Mouse (Mus musculus) erythroblast, embryonic 14.5 days (primary cell): Measurements from ENCODE around the gene Gltpd2. TPM values are rescaled to one million over a fixed set of nuclear protein-coding genes. Genes with fewer than 3 reads are reported as not detected.

ENCODE experiments used
- H3K27me3 ChIP-seq: 2 replicates; pipeline ENCODE4 v1.6.1; 2012; ENCODE audit warnings: inconsistent platforms; ENCODE audit not compliant: control insufficient read depth
- H3K36me3 ChIP-seq: 2 replicates; pipeline ENCODE4 v1.6.1; 2012; ENCODE audit warnings: mild to moderate bottlenecking, inconsistent platforms; ENCODE audit not compliant: control insufficient read depth
- H3K4me1 ChIP-seq: 2 replicates; pipeline ENCODE4 v1.6.1; 2012; ENCODE audit warnings: inconsistent platforms; ENCODE audit not compliant: control insufficient read depth
- H3K4me3 ChIP-seq: replicated peaks from 2 replicates; pipeline ENCODE3; 2012; ENCODE audit warnings: moderate library complexity, mild to moderate bottlenecking, inconsistent platforms
- H3K9me3 ChIP-seq: 2 replicates; pipeline ENCODE4 v1.6.1; 2012; ENCODE audit warnings: low read length, inconsistent platforms, mixed read lengths; ENCODE audit not compliant: control insufficient read depth
- GATA1 ChIP-seq: IDR thresholded peaks from 2 replicates; pipeline ENCODE4 v1.6.1; 2012; ENCODE audit warnings: low read length, inconsistent platforms, mixed read lengths
- TAL1 ChIP-seq: IDR thresholded peaks from 3 replicates; pipeline ENCODE4 v1.6.1; 2012; ENCODE audit warnings: low read length, inconsistent platforms, mixed read lengths
- polyA plus RNA-seq: library from polyadenylated mRNA; stranded (reverse); fragments of >175 nt; gene quantifications from 2 replicates; pipeline ENCODE4 v1.2.3, GENCODE M21; 2012

The Gltpd2 gene
- polyA plus RNA-seq, 1 experiment, result not detected

GRCm38 (mm10) chr11:70544496-70544895 lies 25.5 kb downstream of the Gltpd2 start:
- TF ChIP-seq GATA1, result no peak
- no peak for TF ChIP-seq TAL1
- H3K4me1 ChIP-seq, result peaks cover 12% of the 10 kb centered on the region
- H3K4me3 ChIP-seq, result no peak overlapping the region
- no peaks in the 10 kb centered on the region for H3K36me3 ChIP-seq
- H3K9me3 ChIP-seq, result no peaks in the 10 kb centered on the region
- peaks cover 39% of the 10 kb centered on the region for H3K27me3 ChIP-seq

- Histone ChIP-seq H3K36me3 (no peaks in the 10 kb centered on the region; the same call in 1 of the 2 replicates), H3K27me3 (peaks cover 12% of the 10 kb centered on the region), H3K9me3 (no peaks in the 10 kb centered on the region), H3K4me1 (no peaks in the 10 kb centered on the region), H3K4me3 (no peak overlapping the region)
- TF ChIP-seq TAL1, result no peak
- no peak for TF ChIP-seq GATA1
These were observed 32.5 kb downstream of the Gltpd2 start for GRCm38 (mm10) chr11:70551526-70551925.

GRCm38 (mm10) chr11:70553940-70554339 lies 34.9 kb downstream of the Gltpd2 start:
- Histone ChIP-seq H3K4me1 (no peaks in the 10 kb centered on the region), H3K9me3 (no peaks in the 10 kb centered on the region), H3K36me3 (no peaks in the 10 kb centered on the region; the same call in 1 of the 2 replicates), H3K27me3 (peaks cover 12% of the 10 kb centered on the region), H3K4me3 (no peak overlapping the region)
- TF ChIP-seq TAL1, result no peak
- no peak for TF ChIP-seq GATA1

- TF ChIP-seq TAL1, result no peak
- TF ChIP-seq GATA1, result no peak
- Histone ChIP-seq H3K4me3 (no peak overlapping the region), H3K4me1 (peaks cover 8% of the 10 kb centered on the region), H3K36me3 (no peaks in the 10 kb centered on the region; the same call in 1 of the 2 replicates), H3K9me3 (no peaks in the 10 kb centered on the region), H3K27me3 (peaks cover 12% of the 10 kb centered on the region)
These were observed 38.5 kb downstream of the Gltpd2 start for GRCm38 (mm10) chr11:70557545-70557944.

- H3K27me3 ChIP-seq, result no peaks in the 10 kb centered on the region
- peak overlapping the region; percentile 85 for H3K4me3 ChIP-seq
- no peaks in the 10 kb centered on the region for H3K9me3 ChIP-seq
- H3K4me1 ChIP-seq, result peaks cover 40% of the 10 kb centered on the region
- TF ChIP-seq GATA1, result no peak
- H3K36me3 ChIP-seq, result peaks cover under 1% of the 10 kb centered on the region
These were observed 42.9 kb downstream of the Gltpd2 start for GRCm38 (mm10) chr11:70561937-70562286.

- peaks cover 42% of the 10 kb centered on the region for H3K4me1 ChIP-seq
- no peaks in the 10 kb centered on the region for H3K27me3 ChIP-seq
- no peak for TF ChIP-seq TAL1
- peaks cover 5% of the 10 kb centered on the region for H3K36me3 ChIP-seq
- peak within 1 kb of the TSS; percentile 85 for H3K4me3 ChIP-seq
- no peaks in the 10 kb centered on the region for H3K9me3 ChIP-seq
These were observed 43.4 kb downstream of the Gltpd2 start, which contains the start of gene Mink1 for GRCm38 (mm10) chr11:70562287-70562994. Gene Mink1 (plus strand): TSS chr11:70562881.

GRCm38 (mm10) chr11:70562995-70563469 lies 44.0 kb downstream of the Gltpd2 start:
- Histone ChIP-seq H3K27me3 (no peaks in the 10 kb centered on the region), H3K9me3 (no peaks in the 10 kb centered on the region), H3K36me3 (peaks cover 9% of the 10 kb centered on the region), H3K4me3 (peak overlapping the region; percentile 85), H3K4me1 (peaks cover 42% of the 10 kb centered on the region)
- TF ChIP-seq TAL1 (no peak), GATA1 (no peak)

GRCm38 (mm10) chr11:70563470-70564275 lies 44.7 kb downstream of the Gltpd2 start:
- no peaks in the 10 kb centered on the region for H3K9me3 ChIP-seq
- H3K4me3 ChIP-seq, result peak overlapping the region; percentile 85
- H3K36me3 ChIP-seq, result peaks cover 13% of the 10 kb centered on the region
- no peaks in the 10 kb centered on the region for H3K27me3 ChIP-seq
- TF ChIP-seq GATA1, result no peak
- TF ChIP-seq TAL1, result no peak
- peaks cover 44% of the 10 kb centered on the region for H3K4me1 ChIP-seq

GRCm38 (mm10) chr11:70564276-70564873 lies 45.4 kb downstream of the Gltpd2 start:
- H3K4me1 ChIP-seq, result peaks cover 46% of the 10 kb centered on the region
- H3K27me3 ChIP-seq, result no peaks in the 10 kb centered on the region

More at GRCm38 (mm10) chr11:70564276-70564873, 45.4 kb downstream of the Gltpd2 start:
- TF ChIP-seq TAL1 (no peak), GATA1 (no peak)
- H3K4me3 ChIP-seq, result peak overlapping the region; percentile 85
- H3K36me3 ChIP-seq, result peaks cover 13% of the 10 kb centered on the region
- no peaks in the 10 kb centered on the region for H3K9me3 ChIP-seq
